Mouse (Mus musculus) kidney, postnatal 0 days (tissue): ENCODE measurements around the gene Stx8. TPM values are rescaled to one million over a fixed set of nuclear protein-coding genes. Genes with fewer than 3 reads are reported as not detected.

ENCODE experiments used
- ATAC-seq: fragments of 200-750 bp; cut with Nextera tagmentation; replicated peaks from 2 replicates; pipeline ENCODE4 v1.8.0; 2017; ENCODE audit warnings: low read depth, moderate number of reproducible peaks, moderate TSS enrichment, moderate library complexity; ENCODE audit not compliant: low FRiP score
- DNase-seq: peaks from one replicate; pipeline ENCODE4 v3.0.0-alpha.2; 2016; ENCODE audit warnings: low spot score
- H3K27ac ChIP-seq: fragments of 300-500 bp; sonication (generic); 2 replicates; pipeline ENCODE4 v1.5.1; 2014; ENCODE audit warnings: mild to moderate bottlenecking
- H3K27me3 ChIP-seq: fragments of 300-500 bp; sonication (generic); 2 replicates; pipeline ENCODE4 v1.6.1; 2014; ENCODE audit warnings: low read length, mixed read lengths; ENCODE audit not compliant: insufficient read depth
- H3K36me3 ChIP-seq: fragments of 300-500 bp; sonication (generic); 2 replicates; pipeline ENCODE4 v1.6.1; 2014; ENCODE audit warnings: low read length, mixed read lengths; ENCODE audit not compliant: insufficient read depth
- H3K4me1 ChIP-seq: fragments of 300-500 bp; sonication (generic); replicated peaks from 2 replicates; pipeline ENCODE4 v1.6.1; 2014; ENCODE audit warnings: antibody characterized with exemption, low read length, mixed read lengths; ENCODE audit not compliant: insufficient read depth
- H3K4me2 ChIP-seq: fragments of 300-500 bp; sonication (generic); 2 replicates; pipeline ENCODE4 v1.6.1; 2014; ENCODE audit warnings: mild to moderate bottlenecking, low read length, moderate library complexity, mixed read lengths
- H3K4me3 ChIP-seq: fragments of 300-500 bp; sonication (generic); replicated peaks from 2 replicates; pipeline ENCODE4 v1.5.1; 2014; ENCODE audit warnings: low read depth, low read length
- H3K9ac ChIP-seq: fragments of 300-500 bp; sonication (generic); 2 replicates; pipeline ENCODE4 v1.6.1; 2014; ENCODE audit warnings: low read depth, low read length
- H3K9me3 ChIP-seq: fragments of 300-500 bp; sonication (generic); replicated peaks from 2 replicates; pipeline ENCODE4 v1.6.1; 2016; ENCODE audit warnings: low read length, inconsistent platforms, mixed read lengths
- CTCF ChIP-seq: IDR thresholded peaks from 2 replicates; pipeline ENCODE4 v1.5.1; 2016; ENCODE audit warnings: antibody characterized with exemption, low read depth, mild to moderate bottlenecking, moderate library complexity
- WGBS: fragments of 180-500 bp; shearing (Covaris S2); extraction: QIAGEN DNeasy Blood & Tissue Kit; methylation state at CpG from one replicate; pipeline ENCODE4 v1.1.7; 2014; 5-methylcytosine and 5-hydroxymethylcytosine counted together
- polyA plus RNA-seq: library from polyadenylated mRNA; unstranded; fragments of >200 nt; fragmentation: Nextera tagmentation; extraction: Ambion mirVana; gene quantifications from 2 replicates; pipeline ENCODE4 v1.2.1, GENCODE M21; 2015

The Stx8 gene
- polyA plus RNA-seq, 1 experiment from 2014 or later, result 84.5 TPM

- Histone ChIP-seq H3K9ac (no peak overlapping the region), H3K9me3 (no peaks in the 10 kb centered on the region), H3K27me3 (no peaks in the 10 kb centered on the region), H3K27ac (no peak overlapping the region), H3K4me2 (no peak overlapping the region), H3K36me3 (no peaks in the 10 kb centered on the region), H3K4me3 (no peak overlapping the region), H3K4me1 (0 out of 2 replicates have a peak, but pooled peaks cover 6% of the 10 kb centered on the region)
- TF ChIP-seq CTCF, result no peak
- no peak for ATAC-seq
- 52% methylated on average over 7 of the region's 7 CpGs for WGBS
- DNase-seq, result no peak
Observed at GRCm38 (mm10) chr11:68134494-68134893, 168.5 kb downstream of the Stx8 start.

- Histone ChIP-seq H3K27me3 (no peaks in the 10 kb centered on the region), H3K4me1 (0 out of 2 replicates have a peak, but pooled peaks cover 6% of the 10 kb centered on the region), H3K4me3 (no peak overlapping the region), H3K9me3 (no peaks in the 10 kb centered on the region), H3K4me2 (no peak overlapping the region), H3K9ac (no peak overlapping the region), H3K36me3 (no peaks in the 10 kb centered on the region), H3K27ac (no peak overlapping the region)
- WGBS, result 21% methylated on average over 9 of the region's 9 CpGs
- ATAC-seq (no peak), DNase-seq (no peak)
- no peak for TF ChIP-seq CTCF
Observed at GRCm38 (mm10) chr11:68135350-68135749, 169.4 kb downstream of the Stx8 start.

- DNase-seq, result no peak
- Histone ChIP-seq H3K4me1 (0 out of 2 replicates have a peak, but pooled peaks cover 6% of the 10 kb centered on the region), H3K4me2 (no peak overlapping the region), H3K4me3 (no peak overlapping the region), H3K36me3 (no peaks in the 10 kb centered on the region), H3K9me3 (no peaks in the 10 kb centered on the region), H3K9ac (no peak overlapping the region), H3K27me3 (no peaks in the 10 kb centered on the region), H3K27ac (no peak overlapping the region)
- TF ChIP-seq CTCF, result no peak
- WGBS, result 53% methylated on average over 8 of the region's 8 CpGs
- no peak for ATAC-seq
Observed at GRCm38 (mm10) chr11:68136687-68137086, 170.7 kb downstream of the Stx8 start.

GRCm38 (mm10) chr11:68142296-68142695 is 176.3 kb downstream of the Stx8 start:
- no peak for TF ChIP-seq CTCF
- Histone ChIP-seq H3K27me3 (no peaks in the 10 kb centered on the region), H3K4me3 (no peak overlapping the region), H3K27ac (no peak overlapping the region), H3K9me3 (no peaks in the 10 kb centered on the region), H3K4me1 (0 out of 2 replicates have a peak, but pooled peaks cover 14% of the 10 kb centered on the region), H3K36me3 (no peaks in the 10 kb centered on the region), H3K9ac (no peak overlapping the region), H3K4me2 (no peak overlapping the region)
- ATAC-seq (no peak), DNase-seq (no peak)
- 54% methylated on average over 8 of the region's 8 CpGs for WGBS

- Histone ChIP-seq H3K27me3 (no peaks in the 10 kb centered on the region), H3K4me2 (no peak overlapping the region), H3K4me1 (0 out of 2 replicates have a peak, but pooled peaks cover 14% of the 10 kb centered on the region), H3K9ac (no peak overlapping the region), H3K9me3 (no peaks in the 10 kb centered on the region), H3K4me3 (no peak overlapping the region), H3K36me3 (no peaks in the 10 kb centered on the region), H3K27ac (no peak overlapping the region)
- no peak for DNase-seq
- no peak for TF ChIP-seq CTCF
- WGBS, result 52% methylated on average over 13 of the region's 13 CpGs
- no peak for ATAC-seq
Observed at GRCm38 (mm10) chr11:68144235-68145065, 178.5 kb downstream of the Stx8 start.

GRCm38 (mm10) chr11:68145066-68145585 is 179.1 kb downstream of the Stx8 start:
- no peak overlapping the region for H3K4me2 ChIP-seq
- no peak for TF ChIP-seq CTCF
- no peak overlapping the region for H3K4me3 ChIP-seq
- WGBS, result 40% methylated on average over 13 of the region's 13 CpGs
- no peaks in the 10 kb centered on the region for H3K36me3 ChIP-seq
- no peaks in the 10 kb centered on the region for H3K9me3 ChIP-seq
- no peak overlapping the region for H3K9ac ChIP-seq
- no peak overlapping the region for H3K27ac ChIP-seq
- 0 out of 2 replicates have a peak, but pooled peaks cover 14% of the 10 kb centered on the region for H3K4me1 ChIP-seq
- H3K27me3 ChIP-seq, result no peaks in the 10 kb centered on the region
- no peak for ATAC-seq
- no peak for DNase-seq
